Mouse (Mus musculus) lung, embryonic 16.5 days (tissue): Measurements from ENCODE around the gene Slc30a2. TPM values are rescaled to one million over a fixed set of nuclear protein-coding genes. Genes with fewer than 3 reads are reported as not detected.
"Not testable (repeated sequence)": the region's sequence is repeated elsewhere in the genome, so short reads cannot be mapped to it uniquely, and the experiment has no call there.

Experiments
- ATAC-seq: fragments of 200-750 bp; cut with Nextera tagmentation; 2 replicates; pipeline ENCODE4 v1.8.0; 2017; ENCODE audit warnings: low read depth, mild to moderate bottlenecking, moderate library complexity
- H3K27ac ChIP-seq: fragments of 300-500 bp; sonication (generic); 2 replicates; pipeline ENCODE4 v1.5.1; 2014; ENCODE audit warnings: mild to moderate bottlenecking, control low read depth, low read length
- H3K27me3 ChIP-seq: fragments of 300-500 bp; sonication (generic); 2 replicates; pipeline ENCODE4 v1.6.1; 2014; ENCODE audit warnings: low read depth, low read length, mixed read lengths; ENCODE audit not compliant: control insufficient read depth, insufficient read depth
- H3K36me3 ChIP-seq: fragments of 300-500 bp; sonication (generic); 2 replicates; pipeline ENCODE4 v1.6.1; 2014; ENCODE audit warnings: low read length; ENCODE audit not compliant: control insufficient read depth, insufficient read depth
- H3K4me1 ChIP-seq: fragments of 300-500 bp; sonication (generic); replicated peaks from 2 replicates; pipeline ENCODE4 v1.6.1; 2014; ENCODE audit warnings: low read length, mixed read lengths; ENCODE audit not compliant: control insufficient read depth, insufficient read depth
- H3K4me2 ChIP-seq: fragments of 300-500 bp; sonication (generic); 2 replicates; pipeline ENCODE4 v1.6.1; 2014; ENCODE audit warnings: low read depth, low read length, control low read depth
- H3K4me3 ChIP-seq: fragments of 300-500 bp; sonication (generic); 2 replicates; pipeline ENCODE4 v1.5.1; 2014; ENCODE audit warnings: mild to moderate bottlenecking, low read length, control low read depth
- H3K9ac ChIP-seq: fragments of 300-500 bp; sonication (generic); 2 replicates; pipeline ENCODE4 v1.6.1; 2014; ENCODE audit warnings: low read length, control low read depth
- H3K9me3 ChIP-seq: fragments of 300-500 bp; sonication (generic); 2 replicates; pipeline ENCODE4 v1.6.1; 2016; ENCODE audit warnings: low read length; ENCODE audit not compliant: control insufficient read depth
- WGBS: fragments of 180-500 bp; shearing (Covaris S2); extraction: QIAGEN DNeasy Blood & Tissue Kit; methylation state at CpG from one replicate; pipeline ENCODE4 v1.1.7; 2014; 5-methylcytosine and 5-hydroxymethylcytosine counted together
- polyA plus RNA-seq: library from polyadenylated mRNA; unstranded; fragments of >200 nt; fragmentation: Nextera tagmentation; extraction: Ambion mirVana; gene quantifications from 2 replicates; pipeline ENCODE4 v1.2.1, GENCODE M21; 2015

Gene Slc30a2
- polyA plus RNA-seq, 1 experiment from 2014 or later, result 0.29 TPM

DNA sequence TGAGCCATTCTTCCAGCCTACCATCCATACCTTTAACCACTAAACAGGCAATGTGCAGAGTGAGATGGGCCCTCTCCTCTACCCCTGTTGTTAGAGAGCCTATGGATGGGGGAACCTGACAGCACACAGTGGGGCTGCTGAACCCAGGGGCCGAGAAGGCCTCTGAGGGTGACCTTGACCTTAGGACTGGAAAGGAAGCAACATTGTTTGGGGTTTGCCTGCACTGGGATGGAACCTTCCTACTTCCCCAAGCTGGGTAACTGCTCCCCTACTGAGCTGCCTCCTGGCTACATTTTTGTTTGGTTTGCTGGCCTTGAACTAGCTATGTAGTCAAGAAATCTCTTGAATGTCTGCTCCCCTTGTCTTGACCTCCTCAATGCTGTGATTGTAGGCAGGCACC lies 31.3 kb downstream of the Slc30a2 start:
- Histone ChIP-seq H3K4me3 (no peak overlapping the region), H3K4me2 (no peak overlapping the region), H3K9ac (no peak overlapping the region), H3K36me3 (no peaks in the 10 kb centered on the region), H3K4me1 (peaks cover 19% of the 10 kb centered on the region), H3K27me3 (peaks cover 24% of the 10 kb centered on the region), H3K9me3 (no peaks in the 10 kb centered on the region), H3K27ac (no peak overlapping the region)
- 50% methylated on average over 1 of the region's 1 CpGs for WGBS
- no peak for ATAC-seq

DNA sequence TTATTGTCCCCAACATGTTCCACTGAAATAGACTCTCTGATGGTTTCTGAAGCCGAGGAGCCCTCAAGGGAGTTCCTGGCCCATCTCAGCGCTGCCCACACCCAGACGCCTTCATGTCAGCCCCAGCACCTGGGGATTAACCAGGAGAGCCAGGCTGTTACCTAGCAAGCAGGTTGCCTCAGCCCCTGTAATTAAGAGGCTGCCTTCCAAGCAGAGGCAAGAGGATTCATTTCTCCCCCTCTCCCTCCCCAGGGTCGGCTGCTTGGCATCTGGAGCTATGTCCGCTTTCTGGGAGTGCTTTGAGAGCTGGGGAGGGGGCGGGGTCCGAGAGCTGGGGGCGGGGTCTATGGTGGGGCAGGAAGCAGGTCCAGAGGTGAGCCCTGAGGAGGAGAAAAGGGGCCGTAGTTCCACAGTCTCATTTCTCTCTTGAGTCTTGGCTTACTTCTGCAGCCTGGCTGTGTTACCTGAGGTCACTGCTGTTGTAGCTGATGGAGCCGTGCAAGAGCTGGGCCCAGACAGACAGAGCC lies 35.2 kb downstream of the Slc30a2 start:
- no peak overlapping the region for H3K4me3 ChIP-seq
- 29% methylated on average over 10 of the region's 10 CpGs for WGBS
- H3K4me1 ChIP-seq, result no peaks in the 10 kb centered on the region
- no peaks in the 10 kb centered on the region for H3K9me3 ChIP-seq
- H3K27ac ChIP-seq, result no peak overlapping the region
- H3K36me3 ChIP-seq, result no peaks in the 10 kb centered on the region
- ATAC-seq, result no peak
- H3K9ac ChIP-seq, result no peak overlapping the region
- no peak overlapping the region for H3K4me2 ChIP-seq
- H3K27me3 ChIP-seq, result no peaks in the 10 kb centered on the region

DNA sequence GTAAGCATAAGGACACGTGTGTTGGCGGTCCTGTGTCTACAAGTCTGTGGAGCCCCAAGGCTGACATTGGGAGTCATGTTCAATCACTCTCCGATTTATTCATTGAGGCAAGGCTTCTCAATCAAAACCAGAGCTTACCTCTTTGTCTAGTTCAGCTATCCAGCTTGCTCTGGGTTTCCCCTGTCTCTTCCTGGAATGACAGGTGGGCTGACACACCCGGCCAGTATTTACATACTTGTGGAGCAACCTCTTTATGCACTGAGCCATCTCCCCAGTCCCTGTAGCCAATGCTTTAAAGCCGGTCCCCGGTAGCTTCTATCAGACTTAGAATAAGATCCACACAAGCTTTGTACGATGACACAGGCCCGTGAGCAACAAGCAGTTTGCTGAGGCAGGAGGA lies 36.5 kb downstream of the Slc30a2 start:
- H3K9ac ChIP-seq, result no peak overlapping the region
- H3K4me3 ChIP-seq, result no peak overlapping the region
- no peak overlapping the region for H3K4me2 ChIP-seq
- no peaks in the 10 kb centered on the region for H3K9me3 ChIP-seq
- ATAC-seq, result no peak
- no peaks in the 10 kb centered on the region for H3K27me3 ChIP-seq
- 63% methylated on average over 8 of the region's 8 CpGs for WGBS
- no peaks in the 10 kb centered on the region for H3K4me1 ChIP-seq
- no peaks in the 10 kb centered on the region for H3K36me3 ChIP-seq
- no peak overlapping the region for H3K27ac ChIP-seq

DNA sequence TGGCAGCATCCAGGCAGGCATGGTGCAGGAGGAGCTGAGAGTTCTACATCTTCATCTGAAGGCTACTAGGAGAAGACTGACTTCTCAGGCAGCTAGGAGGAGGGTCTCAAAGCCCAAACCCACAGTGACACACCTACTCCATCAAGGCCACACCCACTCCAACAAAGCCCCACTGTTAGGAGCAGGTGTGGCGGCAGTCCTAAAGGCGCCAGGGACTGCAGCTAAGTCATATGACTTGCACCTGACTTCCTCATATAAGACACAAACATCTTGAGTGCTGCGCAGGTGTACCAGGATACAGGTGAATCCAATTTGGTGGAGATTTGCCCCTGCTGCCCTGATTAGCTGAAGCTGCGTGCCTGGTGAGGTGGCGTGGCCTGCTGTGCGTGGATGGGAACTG lies 40.8 kb downstream of the Slc30a2 start, which contains the start of gene Extl1:
Gene Extl1, minus strand, starts transcription at position 101 of the 400 bp plus-strand sequence.
- H3K4me1 ChIP-seq, H3K9ac ChIP-seq, H3K4me2 ChIP-seq, H3K27me3 ChIP-seq, H3K27ac ChIP-seq, H3K36me3 ChIP-seq, H3K9me3 ChIP-seq, ATAC-seq, H3K4me3 ChIP-seq: not testable (repeated sequence)
- WGBS, result 97% methylated on average over 2 of the region's 6 CpGs

DNA sequence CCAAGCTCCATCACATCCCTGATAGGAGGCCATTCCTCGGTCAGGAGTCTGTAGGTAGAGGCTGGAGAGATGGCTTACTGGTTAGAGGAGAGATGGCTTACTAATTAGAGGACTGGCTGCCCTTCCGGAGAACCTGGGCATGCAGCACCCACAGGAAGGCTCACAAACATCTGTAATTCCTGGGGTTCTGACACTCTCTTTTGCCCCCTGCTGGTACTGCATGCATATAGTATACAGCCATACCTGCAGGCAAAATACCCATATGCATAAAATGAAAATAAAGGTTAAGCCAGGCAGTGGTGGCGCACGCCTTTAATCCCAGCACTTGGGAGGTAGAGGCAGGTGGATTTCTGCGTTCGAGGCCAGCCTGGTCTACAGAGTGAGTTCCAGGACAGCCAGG lies 44.3 kb downstream of the Slc30a2 start:
- no peak for ATAC-seq

DNA sequence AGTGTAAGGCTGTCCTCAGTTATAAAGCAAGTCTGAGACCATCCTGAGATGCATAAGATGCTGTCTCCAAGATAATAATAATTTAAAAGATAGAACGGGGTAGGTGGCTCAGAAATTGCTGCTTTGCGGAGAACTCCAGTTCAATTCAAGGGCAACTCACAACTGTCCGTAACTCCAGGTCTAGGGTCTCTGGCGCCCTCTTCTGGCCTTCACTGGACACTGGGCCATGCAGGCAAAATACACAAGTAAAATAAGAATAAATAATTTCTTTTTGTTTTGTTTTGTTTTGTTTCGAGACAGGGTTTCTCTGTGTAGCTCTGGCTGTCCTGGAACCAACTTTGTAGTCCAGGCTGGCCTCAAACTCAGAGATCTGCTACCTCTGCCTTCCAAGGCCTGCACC lies 45.4 kb downstream of the Slc30a2 start:
- WGBS, result 8% methylated on average over 5 of the region's 5 CpGs
- Histone ChIP-seq H3K27me3 (no peaks in the 10 kb centered on the region), H3K36me3 (no peaks in the 10 kb centered on the region), H3K27ac (no peak overlapping the region), H3K9ac (no peak overlapping the region), H3K9me3 (no peaks in the 10 kb centered on the region), H3K4me2 (no peak overlapping the region), H3K4me3 (no peak overlapping the region), H3K4me1 (peaks cover 3% of the 10 kb centered on the region)
- ATAC-seq, result no peak

More for the DNA sequence above, 44.3 kb downstream of the Slc30a2 start:
- no peak overlapping the region for H3K27ac ChIP-seq
- no peak overlapping the region for H3K4me2 ChIP-seq
- no peaks in the 10 kb centered on the region for H3K9me3 ChIP-seq
- 73% methylated on average over 6 of the region's 6 CpGs for WGBS
- H3K9ac ChIP-seq, result no peak overlapping the region
- H3K36me3 ChIP-seq, result no peaks in the 10 kb centered on the region
- no peaks in the 10 kb centered on the region; the same call in 1 of the 2 replicates for H3K4me1 ChIP-seq
- H3K4me3 ChIP-seq, result no peak overlapping the region
- H3K27me3 ChIP-seq, result no peaks in the 10 kb centered on the region

DNA sequence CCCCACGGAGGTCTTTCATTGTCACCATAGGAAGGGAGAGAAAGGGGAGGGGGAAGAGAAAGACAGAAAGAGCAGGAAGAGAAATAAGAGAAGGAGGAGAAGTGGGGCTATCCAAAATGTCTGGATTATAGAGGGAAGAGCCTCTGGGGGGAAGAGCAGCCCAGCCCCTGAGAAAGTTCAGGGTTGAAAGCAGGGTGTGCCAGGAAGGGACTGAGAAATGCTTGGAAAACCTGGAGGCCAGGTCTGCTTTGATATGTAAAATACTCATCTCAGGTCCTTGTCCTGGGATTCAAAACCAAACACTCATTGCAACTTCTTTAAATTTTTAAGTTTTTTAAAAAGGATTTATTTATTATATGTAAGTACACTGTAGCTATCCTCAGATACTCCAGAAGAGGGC lies 48.7 kb downstream of the Slc30a2 start:
- Histone ChIP-seq H3K4me2 (no peak overlapping the region), H3K36me3 (no peaks in the 10 kb centered on the region), H3K9me3 (no peaks in the 10 kb centered on the region), H3K27ac (no peak overlapping the region), H3K4me1 (peaks cover 3% of the 10 kb centered on the region), H3K27me3 (no peaks in the 10 kb centered on the region), H3K4me3 (no peak overlapping the region), H3K9ac (no peak overlapping the region)
- no peak for ATAC-seq
- WGBS, result 96% methylated on average over 1 of the region's 1 CpGs

DNA sequence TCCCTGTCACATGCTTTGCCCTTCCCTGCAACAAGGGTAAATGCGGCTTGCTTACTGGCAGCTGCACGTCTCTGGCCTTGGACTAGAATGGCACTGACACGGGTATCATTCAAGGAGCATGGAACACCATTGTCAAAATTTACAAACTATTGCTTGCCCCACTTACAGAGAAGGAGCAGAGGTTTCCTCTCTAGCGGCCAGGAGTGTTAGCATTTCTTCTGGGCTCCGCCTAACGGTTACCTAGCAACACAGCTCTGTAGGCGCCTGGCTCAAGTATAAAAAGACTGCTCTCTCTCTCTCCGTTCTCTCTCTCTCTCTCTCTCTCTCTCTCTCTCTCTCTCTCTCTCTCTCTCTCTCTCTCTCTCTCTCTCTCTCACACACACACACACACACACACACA lies 49.6 kb downstream of the Slc30a2 start:
- Histone ChIP-seq H3K27me3 (no peaks in the 10 kb centered on the region), H3K36me3 (no peaks in the 10 kb centered on the region), H3K4me2 (peak overlapping the region; percentile 30; the same call in 1 of the 2 replicates), H3K4me1 (peaks cover 9% of the 10 kb centered on the region), H3K4me3 (no peak overlapping the region), H3K27ac (peak overlapping the region; percentile 59), H3K9ac (no peak overlapping the region), H3K9me3 (no peaks in the 10 kb centered on the region)
- ATAC-seq, result peak; percentile 50; the same call in 1 of the 2 replicates
- WGBS, result 11% methylated on average over 8 of the region's 8 CpGs

DNA sequence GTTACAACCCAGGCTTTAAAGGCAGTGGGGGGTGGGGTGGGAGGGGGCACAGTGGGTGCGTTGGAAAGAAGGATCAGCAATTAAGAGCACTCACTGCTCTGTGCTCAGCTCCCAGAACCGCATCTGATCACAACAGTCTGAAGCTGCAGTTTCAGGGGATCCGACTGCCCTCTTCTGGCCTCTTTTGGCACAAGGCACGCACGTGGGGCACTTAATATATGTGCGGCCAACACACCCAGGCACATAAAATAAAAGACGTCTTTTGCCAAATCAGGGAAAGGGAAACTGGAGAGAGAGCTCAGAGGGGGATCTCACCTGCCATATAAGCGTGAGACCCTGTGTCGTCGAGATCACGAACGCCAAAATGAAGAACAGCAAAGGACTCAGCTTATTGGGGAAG lies 50.0 kb downstream of the Slc30a2 start:
- ATAC-seq, result no peak

DNA sequence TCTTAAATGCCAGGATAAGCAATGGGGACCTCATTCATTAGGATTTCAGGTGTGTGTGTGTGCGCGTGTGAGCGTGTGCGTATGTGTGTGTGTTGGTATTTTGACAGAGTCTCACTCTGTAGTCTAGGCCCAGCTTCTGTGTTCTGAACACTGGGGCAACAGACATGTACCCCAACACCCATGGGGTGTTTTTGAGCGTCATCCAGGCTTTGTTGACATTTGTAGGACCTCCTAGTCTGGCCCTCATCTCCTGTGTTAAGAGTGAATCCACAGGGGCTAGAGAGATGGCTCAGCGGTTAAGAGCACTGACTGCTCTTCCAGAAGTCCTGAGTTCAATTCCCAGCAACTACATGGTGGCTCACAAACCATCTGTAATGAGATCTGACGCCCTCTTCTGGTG lies 52.2 kb downstream of the Slc30a2 start:
- Histone ChIP-seq H3K4me3 (no peak overlapping the region), H3K27ac (no peak overlapping the region), H3K9me3 (no peaks in the 10 kb centered on the region), H3K9ac (no peak overlapping the region), H3K4me2 (no peak overlapping the region), H3K4me1 (peaks cover 9% of the 10 kb centered on the region), H3K27me3 (no peaks in the 10 kb centered on the region), H3K36me3 (no peaks in the 10 kb centered on the region)
- ATAC-seq, result no peak
- WGBS, result 90% methylated on average over 7 of the region's 7 CpGs

More for the DNA sequence above, 50.0 kb downstream of the Slc30a2 start:
- peaks cover 9% of the 10 kb centered on the region for H3K4me1 ChIP-seq
- H3K27ac ChIP-seq, result no peak overlapping the region
- H3K9me3 ChIP-seq, result no peaks in the 10 kb centered on the region
- H3K4me2 ChIP-seq, result 0 out of 2 replicates have a peak overlapping the region, but pooled peaks have one; percentile 5
- H3K36me3 ChIP-seq, result no peaks in the 10 kb centered on the region
- no peak overlapping the region for H3K4me3 ChIP-seq
- no peaks in the 10 kb centered on the region for H3K27me3 ChIP-seq
- H3K9ac ChIP-seq, result no peak overlapping the region
- 12% methylated on average over 12 of the region's 12 CpGs for WGBS
